Mouse (Mus musculus): ENCODE data around the gene Zfyve26. TPM values are rescaled to one million over a fixed set of nuclear protein-coding genes. Genes with fewer than 3 reads are reported as not detected.

The Zfyve26 gene
- 10.0 and 10.9 TPM in 2 replicates for polyA plus RNA-seq (2015; fragmentation: Nextera tagmentation; extraction: Ambion mirVana)

DNA sequence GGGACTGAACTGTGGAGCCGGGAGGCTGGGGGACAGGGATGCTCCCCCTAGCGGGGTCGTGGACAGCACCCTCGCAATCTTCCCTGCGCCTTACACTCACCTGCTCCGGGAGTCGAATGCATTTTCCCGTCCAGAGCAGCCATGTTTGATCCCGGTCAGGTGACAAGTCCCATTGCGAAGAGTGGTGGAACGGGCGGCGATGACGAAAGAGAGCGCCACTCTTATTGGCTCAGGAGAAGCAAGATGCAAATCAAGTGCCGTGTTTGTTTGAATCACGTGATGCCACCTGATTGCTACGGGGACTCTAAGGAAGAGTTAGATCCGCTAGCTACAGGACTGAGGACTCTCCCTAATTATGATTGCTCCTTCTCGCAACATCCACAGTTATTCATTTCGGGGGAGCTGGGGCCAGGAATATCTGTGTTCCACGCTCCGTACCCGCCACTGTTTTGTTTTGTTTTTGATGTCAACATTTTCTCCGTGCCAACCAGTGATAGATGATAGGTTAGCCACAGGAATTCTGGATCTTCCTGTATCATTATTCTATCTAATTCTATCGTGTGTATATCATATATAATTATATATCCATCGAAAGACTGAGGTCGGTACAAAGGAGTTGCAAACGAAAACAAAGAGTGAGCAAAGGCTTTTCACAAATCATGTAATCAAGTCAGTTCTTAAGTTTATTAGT, at the start of gene Zfyve26:
TSS of gene Zfyve26 (minus strand) at position 179 of the 691 bp plus-strand sequence.

DNA sequence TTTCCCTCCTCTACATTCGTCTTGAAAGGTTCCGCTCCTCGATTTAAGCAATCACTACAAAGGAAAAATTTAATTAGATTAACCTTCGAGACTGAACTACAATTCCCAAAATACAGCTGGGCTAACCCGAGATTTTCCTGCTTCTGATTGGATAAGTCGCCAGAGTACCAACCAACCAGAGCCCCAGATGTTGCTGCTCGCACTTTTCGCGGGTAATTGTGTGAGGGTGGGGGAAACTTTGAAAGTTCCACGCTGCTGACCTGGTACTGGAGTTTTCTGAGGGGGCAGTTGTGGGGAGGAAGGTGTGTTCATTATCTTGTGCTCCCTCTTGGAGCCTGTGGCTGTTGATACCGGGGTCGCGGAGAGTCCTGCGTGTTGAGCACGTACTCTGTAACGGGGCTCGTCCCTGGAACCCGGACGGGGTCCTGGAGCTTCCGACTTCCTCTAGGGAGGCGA, 1.0 kb upstream of the Zfyve26 start, which contains the start of gene Rad51b:
TSS of gene Rad51b (plus strand) at position 162 of the 456 bp plus-strand sequence.

DNA sequence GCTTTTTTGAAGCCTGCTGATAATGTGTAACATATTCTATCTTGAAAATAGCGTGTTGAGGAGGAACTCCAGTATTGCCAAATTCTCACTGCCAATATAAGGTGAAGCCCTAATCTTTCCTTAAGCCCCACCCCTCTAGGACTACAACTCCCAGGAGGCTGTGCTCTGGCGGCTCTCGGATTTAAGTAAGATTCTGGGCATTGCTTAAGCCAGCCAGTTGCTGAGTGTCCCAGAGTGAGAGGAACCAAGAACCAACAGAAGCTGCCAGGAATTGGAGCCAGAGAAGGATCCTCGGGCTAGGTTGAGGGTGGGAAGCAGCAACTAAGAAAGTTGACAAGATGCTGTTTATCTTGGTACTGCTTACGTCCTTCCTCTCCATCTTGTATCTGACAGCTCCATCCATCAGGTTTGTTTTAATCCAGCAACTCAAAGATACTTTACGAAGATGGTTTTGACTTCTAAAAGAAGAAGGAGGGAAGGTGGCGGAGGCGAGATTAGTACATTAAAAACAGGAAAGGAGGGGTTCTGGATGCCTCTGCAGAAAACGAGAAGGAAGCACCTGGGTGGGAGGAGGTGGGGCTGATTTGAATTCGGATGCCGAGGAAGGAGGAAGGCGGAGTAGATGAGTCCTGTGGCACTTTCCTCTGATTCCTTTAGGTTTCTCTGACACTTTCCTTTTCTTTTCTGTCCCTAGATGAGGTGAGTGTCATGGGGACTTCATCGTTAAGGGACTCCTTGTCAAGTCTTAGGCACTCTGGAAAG, 87.2 kb downstream of the Zfyve26 start, which contains the start of gene Rdh12:
TSS of gene Rdh12 (plus strand) at position 212 of the 762 bp plus-strand sequence.

DNA sequence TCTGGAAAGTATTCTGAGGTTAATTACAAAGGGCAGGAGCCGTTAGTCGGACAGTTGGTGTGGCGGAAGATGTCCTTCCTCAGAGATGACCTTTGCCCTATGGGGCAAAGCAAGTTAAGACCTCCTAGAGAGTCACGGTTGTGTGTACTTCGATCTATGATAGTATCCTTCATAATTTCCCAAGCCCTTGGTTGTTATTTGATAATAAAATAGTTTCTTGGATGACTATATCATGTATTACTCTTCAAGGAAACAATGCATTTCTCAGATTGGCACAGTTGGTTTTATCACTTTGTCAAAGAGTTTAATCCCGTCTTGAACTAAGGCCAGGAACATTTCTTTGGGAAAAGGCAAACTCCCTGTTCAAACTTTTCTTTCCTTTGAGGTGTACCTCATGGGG, 103.9 kb downstream of the Zfyve26 start, which contains the start of gene Rdh11:
TSS of gene Rdh11 (minus strand) at position 101 of the 400 bp plus-strand sequence.

Other genes with a start within 250 kb of the Zfyve26 start
- 7.8 and 10.9 TPM in 2 replicates for gene Pigh, start 206.7 kb downstream of the Zfyve26 start, polyA plus RNA-seq (2015; fragmentation: Nextera tagmentation; extraction: Ambion mirVana)
- gene Arg2, start 165.5 kb downstream of the Zfyve26 start, polyA plus RNA-seq (2015; fragmentation: Nextera tagmentation; extraction: Ambion mirVana): 3.5 and 4.5 TPM in 2 replicates
- 56.2 and 61.7 TPM in 2 replicates for gene Vti1b, start 123.6 kb downstream of the Zfyve26 start, polyA plus RNA-seq (2015; fragmentation: Nextera tagmentation; extraction: Ambion mirVana)
- 9.1 and 9.3 TPM in 2 replicates for gene Rdh11, start 104.0 kb downstream of the Zfyve26 start, polyA plus RNA-seq (2015; fragmentation: Nextera tagmentation; extraction: Ambion mirVana)
- gene Rdh12, start 87.4 kb downstream of the Zfyve26 start, polyA plus RNA-seq (2015; fragmentation: Nextera tagmentation; extraction: Ambion mirVana): 6.3 and 7.1 TPM in 2 replicates
- 5.0 and 5.5 TPM in 2 replicates for gene Rad51b, start 978 bp upstream of the Zfyve26 start, polyA plus RNA-seq (2015; fragmentation: Nextera tagmentation; extraction: Ambion mirVana)

Data from spleen, postnatal 0 days (tissue).